Mouse (Mus musculus): ENCODE data around the gene Tns3.
A peak's percentile ranks its signal among the peaks of the same experiment; 100 is the strongest.

Tns3 gene

DNA sequence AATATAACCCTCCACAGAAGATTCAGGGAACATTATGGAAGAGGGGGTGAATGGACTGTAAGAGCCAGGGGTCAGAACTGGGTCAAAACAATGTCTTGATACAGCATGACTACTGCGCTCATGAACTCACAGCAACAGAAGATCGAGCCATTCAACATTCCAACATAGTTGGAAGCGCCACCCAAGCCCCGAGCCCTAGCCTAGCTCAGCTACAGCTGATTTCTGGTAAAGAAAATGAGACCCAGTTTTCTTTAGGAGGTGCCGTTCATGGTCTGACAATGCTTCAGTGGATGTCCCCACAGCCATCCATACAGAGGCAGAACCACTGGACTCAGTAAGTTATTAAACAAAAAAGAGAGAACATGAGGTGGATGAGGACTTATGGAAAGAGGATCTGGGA, 224.1 kb downstream of the Tns3 start:
- no peak for DNase-seq (ENCODE audit: low spot score)

DNA sequence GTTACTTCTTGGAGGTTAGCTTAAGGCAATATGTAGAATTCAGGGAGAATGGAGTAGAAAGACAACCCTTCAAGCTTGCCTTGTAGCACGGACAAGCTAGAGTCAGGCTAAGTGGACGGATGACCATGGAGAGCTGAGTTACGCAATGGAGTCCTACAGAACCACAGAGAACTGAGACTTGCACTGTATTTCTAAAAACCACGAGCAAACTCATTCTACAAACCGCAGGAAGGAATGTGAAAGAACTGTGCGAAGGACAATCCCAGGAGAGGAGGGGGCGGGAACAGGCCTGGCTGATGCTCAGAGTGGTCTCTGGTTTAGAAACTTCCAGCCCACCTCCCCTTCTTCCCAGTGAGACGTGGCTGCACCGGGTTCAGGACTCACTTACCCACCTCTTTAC, 225.3 kb downstream of the Tns3 start:
- no peak for DNase-seq (ENCODE audit: low spot score)

DNA sequence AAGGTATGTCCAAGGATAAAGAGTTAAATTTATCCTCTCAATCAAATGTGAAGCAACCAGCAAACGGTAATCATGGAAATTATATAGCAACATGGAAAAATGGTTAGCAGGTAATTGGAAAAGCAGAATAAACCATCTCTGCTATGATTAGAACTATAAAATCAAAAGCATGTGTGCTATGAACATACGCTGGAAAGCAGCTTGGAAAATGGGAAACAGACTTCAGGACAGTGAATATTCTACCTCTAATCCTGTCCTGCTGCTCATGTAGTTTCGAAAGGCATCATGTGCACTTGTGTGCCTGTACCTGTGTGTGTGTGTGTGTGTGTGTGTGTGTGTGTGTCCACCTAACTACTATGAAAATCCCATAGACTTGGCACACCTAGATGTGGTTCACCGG, 226.1 kb downstream of the Tns3 start:
- no peak for DNase-seq (ENCODE audit: low spot score)

DNA sequence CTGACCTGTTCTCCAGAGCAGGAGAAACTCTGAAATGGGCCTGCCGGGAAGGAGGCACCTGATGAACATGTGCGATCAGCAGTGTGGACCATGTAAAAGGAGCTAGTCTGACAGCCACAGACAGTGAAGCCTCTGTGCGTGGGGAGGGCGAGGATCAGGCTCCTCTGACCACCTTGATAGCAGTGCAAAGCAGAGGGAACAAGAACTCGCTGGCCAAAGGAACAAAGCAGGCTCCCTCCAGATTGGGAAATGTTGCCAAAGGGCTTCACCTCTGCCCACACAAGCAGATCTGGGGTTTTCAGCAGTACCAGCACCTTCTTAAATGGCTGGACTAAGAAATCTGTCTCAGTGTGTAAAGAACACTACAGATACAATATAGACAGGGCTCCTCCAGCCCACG, 229.2 kb downstream of the Tns3 start:
- peak; percentile 47 for DNase-seq (ENCODE audit: low spot score)

DNA sequence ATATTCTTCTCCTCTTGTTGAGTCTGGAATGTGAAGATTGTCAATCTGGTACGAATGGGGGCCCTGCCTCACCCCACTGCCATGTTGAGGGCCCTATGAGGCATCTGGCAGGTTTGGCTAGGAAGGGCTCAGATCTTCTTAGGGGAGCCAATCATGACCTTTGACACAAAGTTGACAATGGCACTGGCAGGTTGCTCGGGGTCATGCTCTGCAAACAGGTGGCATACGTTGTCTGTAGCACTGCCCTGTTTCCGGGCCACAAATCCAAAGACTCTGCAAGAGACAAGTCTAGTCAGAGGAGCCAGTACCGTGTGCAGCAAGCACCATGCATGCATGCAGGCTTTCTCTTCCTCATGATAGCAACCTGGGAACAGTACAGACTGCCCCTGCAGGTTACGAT, 230.0 kb downstream of the Tns3 start:
- DNase-seq (ENCODE audit: low spot score), result no peak

DNA sequence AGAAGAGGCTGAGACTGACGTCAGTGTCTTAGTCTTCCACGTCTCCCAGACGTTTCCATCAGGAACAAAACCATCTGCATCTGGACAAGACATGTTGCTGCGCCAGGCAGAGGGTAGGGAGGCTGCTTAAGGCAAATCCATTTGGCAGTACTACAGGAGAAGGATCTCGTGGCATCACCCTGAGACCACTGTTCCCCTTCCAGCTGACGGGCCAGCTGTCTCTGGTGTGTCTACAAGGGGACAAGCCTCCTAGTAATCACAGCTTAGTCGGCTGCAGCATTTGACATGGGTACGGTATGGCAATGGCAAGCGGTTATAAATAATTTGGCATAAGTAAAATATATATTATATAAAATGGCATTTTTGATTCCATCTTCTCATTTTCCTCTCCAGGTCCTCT, 230.9 kb downstream of the Tns3 start:
- DNase-seq (ENCODE audit: low spot score), result no peak

DNA sequence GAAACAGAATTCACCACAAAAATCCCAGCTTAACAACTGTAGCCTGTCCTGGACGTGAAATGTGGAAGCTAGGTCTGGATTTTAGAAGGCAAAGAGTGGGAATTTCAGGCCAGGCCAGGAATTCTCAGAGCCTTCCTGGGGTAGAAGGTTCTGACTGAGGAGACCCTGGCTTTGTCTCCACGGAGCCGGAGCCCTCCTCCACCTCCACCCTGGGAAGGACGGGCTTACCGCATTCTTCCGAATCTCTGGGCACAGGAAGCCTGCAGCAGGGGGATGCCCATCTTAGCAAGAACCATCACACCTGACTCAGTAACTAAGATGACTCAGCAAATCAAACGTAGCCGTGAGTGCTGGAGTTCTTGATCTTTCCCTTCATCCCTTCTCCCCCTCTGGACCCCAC, 231.4 kb downstream of the Tns3 start:
- no peak for DNase-seq (ENCODE audit: low spot score)

DNA sequence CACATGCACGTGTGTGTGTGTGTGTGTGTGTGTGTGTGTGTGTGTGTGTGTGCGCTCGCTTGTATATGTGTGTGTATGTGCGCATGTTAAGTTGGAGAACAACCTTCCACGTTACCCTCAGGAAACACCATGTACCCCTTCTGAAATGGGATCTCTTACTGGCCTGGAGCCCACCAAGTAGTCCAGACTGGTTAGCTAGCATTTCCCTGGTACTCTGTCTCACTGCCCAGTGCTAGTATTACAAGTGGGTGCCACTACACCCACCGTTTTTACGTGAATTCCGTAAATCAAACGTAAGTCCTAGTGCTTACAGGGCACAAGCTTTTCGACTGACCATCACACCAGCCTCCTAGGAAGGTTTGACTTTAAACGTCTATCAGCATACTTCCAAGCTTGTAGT, 236.7 kb downstream of the Tns3 start:
- DNase-seq (ENCODE audit: low spot score), result no peak

DNA sequence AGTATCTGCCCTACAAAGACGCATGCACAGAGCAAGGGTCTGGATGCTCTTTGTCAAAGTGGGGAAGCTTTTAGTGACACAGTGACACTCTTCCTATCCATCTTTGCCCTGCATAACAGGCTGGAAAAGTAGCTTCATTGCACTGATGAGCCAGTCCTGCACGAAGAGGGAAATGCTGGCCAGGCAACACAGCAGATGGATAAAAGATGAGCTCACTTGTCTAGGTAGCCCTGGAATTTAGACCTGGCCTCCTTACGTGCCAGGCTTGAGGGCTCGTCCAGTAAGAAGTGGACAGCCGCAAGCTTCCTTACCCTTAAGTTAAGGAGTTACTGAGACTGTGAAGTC, 239.1 kb downstream of the Tns3 start:
- no peak for DNase-seq (ENCODE audit: low spot score)

DNA sequence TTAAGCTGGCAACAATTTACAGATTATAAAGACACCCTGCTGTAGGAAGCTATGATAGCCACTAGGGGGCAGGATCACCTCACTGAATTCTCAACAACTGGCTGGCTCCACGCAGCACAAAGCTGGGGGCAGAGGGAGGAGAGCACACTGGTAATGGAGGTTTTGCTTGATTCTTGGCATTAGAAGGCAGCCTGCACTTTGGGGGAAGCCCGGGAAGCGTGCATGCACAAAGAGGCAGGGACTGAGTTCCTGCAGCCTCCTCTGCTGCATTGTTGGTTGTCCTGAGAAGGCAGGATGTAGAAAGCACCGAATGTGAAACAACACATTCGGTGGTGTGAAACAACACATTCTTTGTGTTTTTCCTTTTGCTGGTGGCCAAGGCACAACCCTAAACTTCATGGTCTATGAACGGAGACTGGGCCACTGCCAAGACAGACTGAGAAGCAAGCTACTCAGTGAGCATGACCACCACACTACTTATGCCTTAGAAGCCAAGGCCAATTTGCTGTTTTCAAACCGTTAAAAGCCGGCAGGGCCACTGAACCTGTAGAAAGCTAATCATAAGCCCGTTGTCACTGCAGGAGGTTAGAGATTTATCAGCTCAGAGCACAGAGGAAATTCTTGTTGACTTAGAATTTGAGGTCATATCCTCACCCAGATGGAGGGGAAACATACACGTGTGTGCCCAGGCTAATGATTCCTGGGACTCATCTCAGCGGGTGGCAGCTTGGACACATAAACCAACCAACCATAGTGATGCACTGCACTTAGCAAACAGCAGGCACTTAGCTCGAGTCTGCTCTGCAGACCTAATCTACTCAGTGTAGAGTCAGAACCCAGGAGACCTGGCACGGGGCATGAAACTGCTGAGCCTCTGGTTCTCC, 239.8 kb downstream of the Tns3 start:
- DNase-seq (ENCODE audit: low spot score), result peak; percentile 85

DNA sequence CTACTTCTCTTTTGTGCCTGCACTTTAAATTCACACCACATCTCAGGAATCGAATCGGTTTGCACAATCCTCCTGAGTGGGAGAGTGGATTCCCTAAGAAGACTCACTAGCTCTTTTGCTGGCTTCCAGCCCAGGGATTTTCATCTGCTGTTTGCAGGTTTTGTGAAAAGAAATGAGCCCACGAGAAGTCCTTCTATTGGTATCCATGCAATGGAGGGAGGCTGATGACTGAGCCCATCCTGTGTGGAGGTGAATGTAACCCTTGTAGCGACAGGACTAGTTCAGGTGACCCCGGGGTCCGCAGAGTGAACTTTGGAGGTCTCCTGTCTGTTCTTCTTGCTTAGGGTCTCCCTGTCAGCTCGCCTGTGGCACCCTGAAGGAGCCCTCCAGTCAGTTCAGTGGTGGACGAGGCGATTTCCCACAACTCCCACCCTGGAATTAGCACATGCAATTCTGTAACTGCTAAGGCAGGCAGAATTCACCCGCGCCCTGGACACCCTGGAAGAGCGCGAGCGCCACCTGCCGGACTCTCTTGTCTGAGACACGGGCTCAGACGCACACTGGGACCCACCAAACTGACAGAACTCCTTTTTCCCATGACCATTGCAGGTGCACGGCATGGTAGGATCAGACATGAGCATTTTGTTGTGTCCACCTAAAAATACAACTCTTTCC, 259.0 kb downstream of the Tns3 start:
- peak; percentile 86 for DNase-seq (ENCODE audit: low spot score)

DNA sequence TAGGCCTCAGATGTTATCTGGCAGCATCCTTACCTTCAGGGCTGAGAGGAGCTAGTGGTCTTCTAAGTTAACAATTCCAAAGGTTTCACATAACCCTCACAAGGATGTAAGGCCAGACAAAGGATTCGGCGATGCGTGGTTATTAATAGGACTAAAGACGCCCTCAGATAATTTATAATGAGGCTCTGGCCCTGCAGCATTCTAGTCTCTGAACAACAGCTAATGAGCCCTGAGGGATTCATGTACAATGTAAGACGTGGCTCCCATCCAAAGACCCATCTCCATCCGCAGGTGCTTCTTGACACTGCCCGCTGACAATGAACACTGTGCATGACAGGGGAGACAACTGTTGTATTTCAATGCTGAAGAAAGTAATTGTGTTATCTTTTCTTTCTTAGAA, 263.0 kb downstream of the Tns3 start:
- no peak for DNase-seq (ENCODE audit: low spot score)

DNA sequence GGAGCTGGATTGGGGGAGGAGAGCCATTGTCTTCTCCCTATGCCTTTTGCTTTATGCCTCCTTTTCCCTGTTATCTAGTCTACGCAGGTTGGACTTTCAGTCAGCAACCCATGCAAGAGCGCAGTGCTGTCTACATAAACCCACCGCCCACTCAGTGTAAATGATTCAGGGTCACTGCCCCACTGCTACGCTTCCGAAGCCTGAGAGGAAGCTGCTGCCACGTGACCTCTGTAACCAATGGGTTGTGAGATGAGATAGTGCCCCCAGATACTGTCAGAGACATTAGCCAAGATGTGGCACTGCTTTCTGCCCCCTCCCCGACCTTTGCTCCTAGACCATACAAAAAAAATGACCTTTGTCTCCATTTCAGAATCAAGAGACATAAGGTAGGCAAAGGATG, 268.0 kb downstream of the Tns3 start:
- DNase-seq (ENCODE audit: low spot score), result no peak

DNA sequence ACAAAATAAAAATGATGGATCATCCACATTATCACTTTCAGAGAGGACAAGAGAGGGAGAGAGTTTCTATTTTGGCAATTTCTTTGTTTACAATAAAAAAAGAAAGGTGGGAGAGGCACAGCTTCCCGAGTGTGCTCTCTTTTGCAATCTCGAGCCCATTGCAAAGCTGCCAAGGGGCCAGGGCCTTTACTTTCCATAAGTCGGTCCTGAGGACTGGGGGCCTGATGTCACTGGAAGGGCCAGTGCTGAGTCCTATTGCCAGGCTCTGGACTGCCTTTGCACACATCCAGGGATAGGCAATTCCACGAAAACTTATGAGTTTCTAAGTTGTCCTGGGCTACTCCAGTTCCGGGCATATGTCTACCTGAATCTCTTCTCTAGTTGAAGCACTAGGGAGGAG, 272.8 kb downstream of the Tns3 start:
- DNase-seq (ENCODE audit: low spot score), result no peak

DNA sequence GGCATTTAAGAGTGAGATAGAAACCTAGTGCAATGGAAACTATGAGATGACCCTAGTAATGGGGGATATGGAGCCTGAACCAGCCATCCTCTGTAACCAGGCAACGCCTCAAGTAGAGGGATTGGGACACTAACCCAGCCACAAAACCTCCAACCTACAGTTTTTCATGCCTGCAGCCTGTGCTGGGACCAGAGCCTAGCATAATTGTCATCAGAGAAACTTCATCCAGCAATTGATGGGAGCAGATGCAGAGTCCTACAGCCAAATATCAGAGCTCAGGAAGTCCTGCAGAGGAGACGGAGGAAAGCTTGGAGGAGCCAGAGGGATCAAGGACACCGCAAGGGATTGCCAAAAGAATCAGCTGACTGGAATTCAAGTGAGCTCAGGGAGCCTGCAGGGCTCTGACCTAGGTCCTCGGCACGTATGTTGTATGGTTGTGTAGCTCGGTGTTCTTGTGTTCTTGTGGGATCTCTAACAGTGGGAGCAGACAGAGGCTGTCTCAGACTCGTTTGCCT, 278.4 kb downstream of the Tns3 start:
- no peak for DNase-seq (ENCODE audit: low spot score)
